Comparison of ENCODE assay signal across 17 mouse cellular contexts in genomic region chr15:60832586-60832985, GRCm38 (mm10). TPM values are rescaled to one million over a fixed set of nuclear protein-coding genes. Genes with fewer than 3 reads are reported as not detected.
DNase-seq lines count a peak whose midpoint lies in the region; ATAC-seq and TF ChIP-seq lines count a peak whose summit lies in the region.
"Had no signal": no experiment of that assay in that cellular context is flagged by ENCODE, and none has a peak within 500 bp of the region (broad histone marks: within the 10 kb centered on the region; RNA-seq: fewer than 3 reads in every experiment).

No protein-coding gene starts in this region.

- TF ChIP-seq CTCF in left cerebral cortex, adult 2 months (IDR thresholded peaks at IDR 0.05): peak; percentile 50
- no peak for TF ChIP-seq CTCF in thymus, adult 2 months (IDR thresholded peaks at IDR 0.05; ENCODE audit: borderline replicate concordance, control insufficient read depth, extremely low read depth, insufficient read depth, low read length, poor library complexity)
- peak; percentile 58 for TF ChIP-seq CTCF in stomach, postnatal 0 days (IDR thresholded peaks at IDR 0.05; ENCODE audit: low read depth)

- DNase-seq in cerebellum, postnatal 14 days: peak; percentile 22 to 28
- no peak for DNase-seq in cerebellum, adult 8-10 months
- no peak for DNase-seq in left cerebral cortex, adult 2 months (ENCODE audit: extremely low spot score in 1 of 2, low spot score in 2 of 2)
- DNase-seq in left cerebral cortex, adult 18-20 months (ENCODE audit: low spot score in 2 of 2): no peak
- DNase-seq in thymus, adult 2 months: peak; percentile 15
- DNase-seq in thymus, adult 18-20 months: no peak
- no peak for DNase-seq in stomach, postnatal 0 days (ENCODE audit: low spot score)
- DNase-seq in adrenal gland, postnatal 25 days: no peak
- DNase-seq: cerebellum, adult 11 months; gastrocnemius, postnatal 10 days; right cerebral cortex, postnatal 14 days had no signal

- no peaks in the 10 kb centered on the region for H3K27me3 ChIP-seq in thymus, adult 2 months (ENCODE audit: control insufficient read depth, insufficient read depth, low read length)
- H3K27me3 ChIP-seq in stomach, postnatal 0 days (ENCODE audit: control insufficient read depth, insufficient read depth, low read length): no peaks in the 10 kb centered on the region
- H3K27me3 ChIP-seq: embryonic facial prominence, embryonic 15.5 days; forebrain, embryonic 13.5 days; heart, embryonic 13.5 days; liver, embryonic 15.5 days had no signal

- H3K4me2 ChIP-seq in stomach, postnatal 0 days (replicated peaks; ENCODE audit: low read depth): no peak overlapping the region
- H3K4me2 ChIP-seq: embryonic facial prominence, embryonic 15.5 days; forebrain, embryonic 13.5 days; heart, embryonic 13.5 days; liver, embryonic 15.5 days had no signal

- H3K4me1 ChIP-seq in thymus, adult 2 months (replicated peaks; ENCODE audit: control insufficient read depth, insufficient read depth, low read length): no peaks in the 10 kb centered on the region
- H3K4me1 ChIP-seq in stomach, postnatal 0 days (replicated peaks; ENCODE audit: control insufficient read depth, insufficient read depth): no peaks in the 10 kb centered on the region
- H3K4me1 ChIP-seq: embryonic facial prominence, embryonic 15.5 days; forebrain, embryonic 13.5 days; liver, embryonic 15.5 days had no signal

- no peak overlapping the region for H3K27ac ChIP-seq in left cerebral cortex, adult 2 months
- H3K27ac ChIP-seq in thymus, adult 2 months (ENCODE audit: control insufficient read depth, insufficient read depth, low read length): no peak overlapping the region
- H3K27ac ChIP-seq in stomach, postnatal 0 days (replicated peaks): no peak overlapping the region
- H3K27ac ChIP-seq: embryonic facial prominence, embryonic 15.5 days; forebrain, embryonic 13.5 days; hindbrain, embryonic 10.5 days; liver, embryonic 15.5 days had no signal

- ATAC-seq in stomach, postnatal 0 days (ENCODE audit: low FRiP score, low TSS enrichment): no peak
- ATAC-seq: forebrain, embryonic 13.5 days; intestine, embryonic 16.5 days had no signal

- H3K9me3 ChIP-seq in stomach, postnatal 0 days (ENCODE audit: control insufficient read depth, low read length): no peaks in the 10 kb centered on the region
- H3K9me3 ChIP-seq: embryonic facial prominence, embryonic 15.5 days; forebrain, embryonic 13.5 days; heart, embryonic 13.5 days; hindbrain, embryonic 10.5 days; liver, embryonic 15.5 days had no signal

- no peak for TF ChIP-seq EP300 in stomach, postnatal 0 days (optimal IDR thresholded peaks at IDR 0.05)

- no peak for TF ChIP-seq POLR2A in thymus, adult 2 months (IDR thresholded peaks at IDR 0.05; ENCODE audit: control insufficient read depth, extremely low read depth, insufficient read depth, low read length, poor library complexity)

- no peak overlapping the region for H3K4me3 ChIP-seq in left cerebral cortex, adult 2 months
- H3K4me3 ChIP-seq in thymus, adult 2 months (ENCODE audit: control insufficient read depth, insufficient read depth, low read length): no peak overlapping the region
- H3K4me3 ChIP-seq in stomach, postnatal 0 days (ENCODE audit: low read depth, low read length): no peak overlapping the region
- H3K4me3 ChIP-seq: embryonic facial prominence, embryonic 15.5 days; forebrain, embryonic 13.5 days; heart, embryonic 13.5 days; hindbrain, embryonic 10.5 days; liver, embryonic 15.5 days had no signal

- no peaks in the 10 kb centered on the region for H3K36me3 ChIP-seq in thymus, adult 2 months (ENCODE audit: control insufficient read depth, insufficient read depth, low read length)
- no peaks in the 10 kb centered on the region for H3K36me3 ChIP-seq in stomach, postnatal 0 days (ENCODE audit: control insufficient read depth, insufficient read depth, low read length)
- H3K36me3 ChIP-seq: embryonic facial prominence, embryonic 15.5 days; heart, embryonic 13.5 days; hindbrain, embryonic 10.5 days; liver, embryonic 15.5 days had no signal

- H3K9ac ChIP-seq in stomach, postnatal 0 days (ENCODE audit: low read length): no peak overlapping the region
- H3K9ac ChIP-seq: embryonic facial prominence, embryonic 15.5 days; forebrain, embryonic 13.5 days; heart, embryonic 13.5 days; liver, embryonic 15.5 days had no signal

- intact Hi-C loops in left cerebral cortex, adult 2 months (cut with DNase I): no loop called here

RNA-seq across cellular contexts. Expression of gene Fam84b, which starts 21.0 kb away (rescaled TPM):
- total RNA-seq in left cerebral cortex, adult 2 months (2021): 1 to 10 TPM; 5.3 to 6.2 TPM
- 1 to 10 TPM; 5.4 to 5.8 TPM for total RNA-seq in left cerebral cortex, adult 18-20 months (2021)
- polyA plus RNA-seq in thymus, adult 2 months (2012; rRNA removed): 5.5 and 9.5 TPM in 2 replicates
- polyA plus RNA-seq in stomach, postnatal 0 days (2015; fragmentation: Nextera tagmentation; extraction: Ambion mirVana): 13.6 and 15.3 TPM in 2 replicates
- total RNA-seq in adrenal gland, postnatal 25 days (2021): 17.2 and 17.6 TPM in 2 replicates

Comparison
In these comparisons a context has a peak if more than half of its experiments do, and no peak if none do; other contexts are left out.
1. DNase-seq: peak in cerebellum, postnatal 14 days (2 of 2) and thymus, adult 2 months (single experiment); none in cerebellum, adult 8-10 months (single experiment), left cerebral cortex, adult 2 months (0 of 2), left cerebral cortex, adult 18-20 months (0 of 2), thymus, adult 18-20 months (0 of 2), stomach, postnatal 0 days (single experiment) and adrenal gland, postnatal 25 days (single experiment).